Mouse (Mus musculus) hindbrain, embryonic 13.5 days (tissue): ENCODE data around the gene Cyth2. TPM values are rescaled to one million over a fixed set of nuclear protein-coding genes. Genes with fewer than 3 reads are reported as not detected.

Experiments used
- polyA plus RNA-seq: library from polyadenylated mRNA; unstranded; fragments of >200 nt; fragmentation: Nextera tagmentation; extraction: Ambion mirVana; gene quantifications from 2 replicates; pipeline ENCODE4 v1.2.1, GENCODE M21; 2015

Cyth2 gene
- polyA plus RNA-seq, 1 experiment from 2014 or later, result 333 TPM

Other genes starting within 250 kb of the Cyth2 start
- gene Bcat2, start 244.4 kb downstream of the Cyth2 start, polyA plus RNA-seq, result 19.8 and 20.8 TPM in 2 replicates
- not detected in 2 replicates for gene Fgf21, start 199.1 kb downstream of the Cyth2 start, polyA plus RNA-seq
- 0.06 TPM in 1 of 2 replicates, not detected in the other for gene Fut1, start 197.3 kb downstream of the Cyth2 start, polyA plus RNA-seq
- gene Izumo1, start 192.8 kb downstream of the Cyth2 start, polyA plus RNA-seq, result 0.18 TPM in 1 of 2 replicates, not detected in the other
- gene Rasip1, start 187.1 kb downstream of the Cyth2 start, polyA plus RNA-seq, result 12.0 and 12.7 TPM in 2 replicates
- 3.4 and 4.0 TPM in 2 replicates for gene Mamstr, start 174.6 kb downstream of the Cyth2 start, polyA plus RNA-seq
- gene Fut2, start 148.2 kb downstream of the Cyth2 start, polyA plus RNA-seq, result 0.09 and 0.38 TPM in 2 replicates
- gene Ntn5, start 130.6 kb downstream of the Cyth2 start, polyA plus RNA-seq, result 2.3 and 2.6 TPM in 2 replicates
- 0.40 and 0.86 TPM in 2 replicates for gene Sec1, start 120.2 kb downstream of the Cyth2 start, polyA plus RNA-seq
- 38.5 and 41.6 TPM in 2 replicates for gene Car11, start 114.7 kb downstream of the Cyth2 start, polyA plus RNA-seq
- gene Dbp, start 109.5 kb downstream of the Cyth2 start, polyA plus RNA-seq, result 2.9 and 3.6 TPM in 2 replicates
- gene Rpl18, start 99.1 kb downstream of the Cyth2 start, polyA plus RNA-seq, result 626 and 633 TPM in 2 replicates
- gene Sphk2, start 96.6 kb downstream of the Cyth2 start, polyA plus RNA-seq, result 24.1 and 25.0 TPM in 2 replicates
- gene Fam83e, start 93.4 kb downstream of the Cyth2 start, polyA plus RNA-seq, result 0.48 and 0.83 TPM in 2 replicates
- gene Spaca4, start 88.8 kb downstream of the Cyth2 start, polyA plus RNA-seq, result not detected in 2 replicates
- gene Lmtk3, start 30.8 kb downstream of the Cyth2 start, polyA plus RNA-seq, result 21.1 and 22.8 TPM in 2 replicates
- gene Sult2b1, start 29.9 kb downstream of the Cyth2 start, polyA plus RNA-seq, result 5.2 and 5.3 TPM in 2 replicates
- gene Kcnj14, start 10.2 kb upstream of the Cyth2 start, polyA plus RNA-seq, result 0.50 and 0.81 TPM in 2 replicates
- 37.5 and 40.3 TPM in 2 replicates for gene Grwd1, start 16.4 kb upstream of the Cyth2 start, polyA plus RNA-seq
- 40.6 and 45.7 TPM in 2 replicates for gene Kdelr1, start 58.2 kb upstream of the Cyth2 start, polyA plus RNA-seq
- 1.5 and 1.6 TPM in 2 replicates for gene Grin2d, start 63.8 kb upstream of the Cyth2 start, polyA plus RNA-seq
- 0.17 and 0.36 TPM in 2 replicates for gene Syngr4, start 82.1 kb upstream of the Cyth2 start, polyA plus RNA-seq
- 6.2 and 6.6 TPM in 2 replicates for gene Tmem143, start 82.4 kb upstream of the Cyth2 start, polyA plus RNA-seq
- gene Emp3, start 106.8 kb upstream of the Cyth2 start, polyA plus RNA-seq, result 33.7 and 45.9 TPM in 2 replicates
- 4.9 and 7.6 TPM in 2 replicates for gene Ccdc114, start 109.5 kb upstream of the Cyth2 start, polyA plus RNA-seq
- gene Abcc6, start 215.7 kb upstream of the Cyth2 start, polyA plus RNA-seq, result 0.23 and 0.40 TPM in 2 replicates
- gene Nomo1, start 219.1 kb upstream of the Cyth2 start, polyA plus RNA-seq, result 37.2 and 37.7 TPM in 2 replicates